24 mouse cellular contexts compared by ENCODE assay signal in genomic region chr2:103312640-103313039, GRCm38 (mm10). TPM values are rescaled to one million over a fixed set of nuclear protein-coding genes. Genes with fewer than 3 reads are reported as not detected.
DNase-seq lines count a peak whose midpoint lies in the region; ATAC-seq lines count a peak whose summit lies in the region.
"Had no signal": no experiment of that assay in that cellular context is flagged by ENCODE, and none has a peak within 500 bp of the region (broad histone marks: within the 10 kb centered on the region; RNA-seq: fewer than 3 reads in every experiment).

No protein-coding gene starts in this region.

- peak; percentile 57 for ATAC-seq in embryonic facial prominence, embryonic 15.5 days (ENCODE audit: insufficient number of reproducible peaks, low FRiP score, low TSS enrichment, low read depth)
- ATAC-seq: activated CD4-positive, CD25-positive, alpha-beta regulatory T cell, adult 4 months; CD4-positive, CD25-positive, alpha-beta regulatory T cell, adult 4 months; forebrain, embryonic 14.5 days; forebrain, embryonic 16.5 days; Patski had no signal

- no peaks in the 10 kb centered on the region for H3K27me3 ChIP-seq in embryonic facial prominence, embryonic 15.5 days
- H3K27me3 ChIP-seq: forebrain, embryonic 12.5 days; Patski had no signal

- no peak overlapping the region for H3K4me3 ChIP-seq in embryonic facial prominence, embryonic 15.5 days (replicated peaks)
- H3K4me3 ChIP-seq: embryonic facial prominence, embryonic 13.5 days; erythroblast, embryonic 14.5 days; forebrain, embryonic 10.5 days; forebrain, embryonic 12.5 days had no signal

- no peaks in the 10 kb centered on the region for H3K4me1 ChIP-seq in embryonic facial prominence, embryonic 15.5 days
- H3K4me1 ChIP-seq: embryonic facial prominence, embryonic 13.5 days; forebrain, embryonic 10.5 days; forebrain, embryonic 12.5 days had no signal

- no peaks in the 10 kb centered on the region for H3K9me3 ChIP-seq in embryonic facial prominence, embryonic 15.5 days (replicated peaks)
- H3K9me3 ChIP-seq: embryonic facial prominence, embryonic 13.5 days; forebrain, embryonic 10.5 days; forebrain, embryonic 12.5 days; G1E had no signal

- DNase-seq in heart, adult 11 months, result peak; percentile 70
- DNase-seq in heart, adult 8-10 months (ENCODE audit: low spot score), result no peak
- peak; percentile 32 for DNase-seq in kidney, adult 18-20 months
- no peak for DNase-seq in kidney, adult 9 months
- no peak for DNase-seq in B cell, adult 2 months
- DNase-seq: adrenal gland, adult 8-10 months; adrenal gland, postnatal 14 days; adrenal gland, postnatal 36 days; cerebellum, adult 11-12 months; cerebellum, adult 2 months; cerebellum, adult 9-10 months; cerebellum, postnatal 10 days; cerebellum, postnatal 25 days had no signal

- no peak overlapping the region for H3K4me2 ChIP-seq in embryonic facial prominence, embryonic 15.5 days (replicated peaks)
- H3K4me2 ChIP-seq: embryonic facial prominence, embryonic 13.5 days; forebrain, embryonic 12.5 days had no signal

- no peak overlapping the region for H3K9ac ChIP-seq in embryonic facial prominence, embryonic 15.5 days
- H3K9ac ChIP-seq: embryonic facial prominence, embryonic 13.5 days; forebrain, embryonic 12.5 days had no signal

- no peaks in the 10 kb centered on the region for H3K36me3 ChIP-seq in embryonic facial prominence, embryonic 15.5 days
- H3K36me3 ChIP-seq: embryonic facial prominence, embryonic 13.5 days; forebrain, embryonic 10.5 days; forebrain, embryonic 12.5 days; G1E had no signal

- H3K27ac ChIP-seq in embryonic facial prominence, embryonic 15.5 days (replicated peaks), result no peak overlapping the region
- H3K27ac ChIP-seq: embryonic facial prominence, embryonic 13.5 days; forebrain, embryonic 10.5 days; forebrain, embryonic 12.5 days had no signal

- WGBS in embryonic facial prominence, embryonic 15.5 days, result 24% methylated on average over 4 of the region's 4 CpGs

RNA-seq across cellular contexts. Expression of gene Ehf, which starts 9.6 kb away (rescaled TPM):
- total RNA-seq in heart, adult 8-10 months (2022), result under 1 TPM in 1 of 4 experiments, not detected in 3; 0.09 TPM
- polyA plus RNA-seq in embryonic facial prominence, embryonic 15.5 days (2015; fragmentation: Nextera tagmentation; extraction: Ambion mirVana), result 19.3 and 20.6 TPM in 2 replicates
- polyA plus RNA-seq: activated CD4-positive, CD25-positive, alpha-beta regulatory T cell, adult 4 months; forebrain, embryonic 10.5 days had no signal

Comparison
In these comparisons a context has a peak if more than half of its experiments do, and no peak if none do; other contexts are left out.
1. DNase-seq: peak in heart, adult 11 months (single experiment) and kidney, adult 18-20 months (single experiment); none in heart, adult 8-10 months (single experiment), kidney, adult 9 months (single experiment) and B cell, adult 2 months (0 of 2).